Mouse (Mus musculus) kidney, embryonic 15.5 days (tissue): ENCODE results near the gene Ass1. TPM values are rescaled to one million over a fixed set of nuclear protein-coding genes. Genes with fewer than 3 reads are reported as not detected.
"Not testable (repeated sequence)": the region's sequence is repeated elsewhere in the genome, so short reads cannot be mapped to it uniquely, and the experiment has no call there.

Experiments
- ATAC-seq: fragments of 200-750 bp; cut with Nextera tagmentation; replicated peaks from 2 replicates; pipeline ENCODE4 v1.8.0; 2017; ENCODE audit warnings: moderate TSS enrichment; ENCODE audit not compliant: low FRiP score
- H3K27ac ChIP-seq: fragments of 300-500 bp; sonication (generic); 2 replicates; pipeline ENCODE4 v1.5.1; 2015; ENCODE audit warnings: mild to moderate bottlenecking, inconsistent platforms
- H3K27me3 ChIP-seq: fragments of 300-500 bp; sonication (generic); 2 replicates; pipeline ENCODE4 v1.6.1; 2015; ENCODE audit warnings: inconsistent platforms
- H3K36me3 ChIP-seq: fragments of 300-500 bp; sonication (generic); 2 replicates; pipeline ENCODE4 v1.6.1; 2015; ENCODE audit warnings: inconsistent platforms
- H3K4me1 ChIP-seq: fragments of 300-500 bp; sonication (generic); 2 replicates; pipeline ENCODE4 v1.6.1; 2015; ENCODE audit warnings: inconsistent platforms
- H3K4me2 ChIP-seq: fragments of 300-500 bp; sonication (generic); 2 replicates; pipeline ENCODE4 v1.6.1; 2015; ENCODE audit warnings: moderate library complexity, mild to moderate bottlenecking, inconsistent platforms
- H3K4me3 ChIP-seq: fragments of 300-500 bp; sonication (generic); replicated peaks from 2 replicates; pipeline ENCODE4 v1.5.1; 2015; ENCODE audit warnings: mild to moderate bottlenecking, inconsistent platforms
- H3K9ac ChIP-seq: fragments of 300-500 bp; sonication (generic); 2 replicates; pipeline ENCODE4 v1.6.1; 2015; ENCODE audit warnings: mild to moderate bottlenecking, inconsistent platforms
- H3K9me3 ChIP-seq: fragments of 300-500 bp; sonication (generic); replicated peaks from 2 replicates; pipeline ENCODE4 v1.6.1; 2016; ENCODE audit warnings: inconsistent platforms
- WGBS: fragments of 180-500 bp; shearing (Covaris S2); methylation state at CpG from one replicate; pipeline ENCODE4 v1.1.7; 2015; ENCODE audit warnings: mixed read lengths; 5-methylcytosine and 5-hydroxymethylcytosine counted together
- polyA plus RNA-seq: library from polyadenylated mRNA; unstranded; fragments of >200 nt; fragmentation: Nextera tagmentation; extraction: Ambion mirVana; gene quantifications from 2 replicates; pipeline ENCODE4 v1.2.1, GENCODE M21; 2015

Gene Ass1
- polyA plus RNA-seq, 1 experiment from 2014 or later, result 77.8 TPM

GRCm38 (mm10) chr2:31551351-31551750, 81.3 kb downstream of the Ass1 start:
- WGBS, result 88% methylated on average over 3 of the region's 3 CpGs
- not testable (repeated sequence) for H3K4me1 ChIP-seq, H3K9ac ChIP-seq, H3K27me3 ChIP-seq, H3K4me3 ChIP-seq, H3K36me3 ChIP-seq, ATAC-seq, H3K9me3 ChIP-seq, H3K27ac ChIP-seq, H3K4me2 ChIP-seq

GRCm38 (mm10) chr2:31551971-31552370, 82.0 kb downstream of the Ass1 start:
- no peaks in the 10 kb centered on the region for H3K4me1 ChIP-seq
- H3K9me3 ChIP-seq, result peaks cover 3% of the 10 kb centered on the region; the same call in 1 of the 2 replicates
- no peak overlapping the region for H3K27ac ChIP-seq
- H3K4me2 ChIP-seq, result no peak overlapping the region
- no peak for ATAC-seq
- WGBS, result 91% methylated on average over 10 of the region's 10 CpGs
- no peaks in the 10 kb centered on the region for H3K27me3 ChIP-seq
- no peaks in the 10 kb centered on the region for H3K36me3 ChIP-seq
- no peak overlapping the region for H3K9ac ChIP-seq
- H3K4me3 ChIP-seq, result no peak overlapping the region

GRCm38 (mm10) chr2:31554619-31555018, 84.6 kb downstream of the Ass1 start:
- no peak for ATAC-seq
- Histone ChIP-seq H3K4me1 (no peaks in the 10 kb centered on the region), H3K9me3 (peaks cover 3% of the 10 kb centered on the region; the same call in 1 of the 2 replicates), H3K27ac (no peak overlapping the region), H3K4me2 (no peak overlapping the region), H3K9ac (no peak overlapping the region), H3K27me3 (no peaks in the 10 kb centered on the region), H3K36me3 (no peaks in the 10 kb centered on the region), H3K4me3 (no peak overlapping the region)
- WGBS, result 80% methylated on average over 5 of the region's 5 CpGs

Other genes with a start within 250 kb of the Ass1 start
- gene Ncs1, start 224.4 kb upstream of the Ass1 start, polyA plus RNA-seq, result 42.0 and 43.2 TPM in 2 replicates
- gene Hmcn2, start 155.8 kb upstream of the Ass1 start, polyA plus RNA-seq, result 0.22 and 0.33 TPM in 2 replicates
- 86.4 and 98.7 TPM in 2 replicates for gene Fubp3, start 102.4 kb downstream of the Ass1 start, polyA plus RNA-seq
- gene Prdm12, start 169.8 kb downstream of the Ass1 start, polyA plus RNA-seq, result not detected in 2 replicates
- gene Exosc2, start 200.5 kb downstream of the Ass1 start, polyA plus RNA-seq, result 75.7 and 77.7 TPM in 2 replicates
- gene Abl1, start 218.2 kb downstream of the Ass1 start, polyA plus RNA-seq, result 43.9 and 46.2 TPM in 2 replicates